Mouse (Mus musculus): ENCODE data around the gene Fam166a.

Fam166a gene

GRCm38 (mm10) chr2:25223681-25224491, 5.3 kb downstream of the Fam166a start:
- peak; percentile 28 for DNase-seq (ENCODE audit: low spot score)

GRCm38 (mm10) chr2:25224492-25224765, 5.9 kb downstream of the Fam166a start, which contains the start of gene Tubb4b:
Tubb4b (minus strand) TSS chr2:25224702.
- no peak for DNase-seq (ENCODE audit: low spot score)

GRCm38 (mm10) chr2:25224766-25225752, 6.5 kb downstream of the Fam166a start:
- peak; percentile 100 for DNase-seq (ENCODE audit: low spot score)

- no peak for DNase-seq (ENCODE audit: low spot score)
These were observed 7.3 kb downstream of the Fam166a start for GRCm38 (mm10) chr2:25225811-25226379.

- DNase-seq (ENCODE audit: low spot score), result no peak
These were observed 8.3 kb downstream of the Fam166a start for GRCm38 (mm10) chr2:25226864-25227263.

- no peak for DNase-seq (ENCODE audit: low spot score)
These were observed 8.9 kb downstream of the Fam166a start for GRCm38 (mm10) chr2:25227406-25227805.

GRCm38 (mm10) chr2:25228431-25228889, 9.9 kb downstream of the Fam166a start:
- DNase-seq (ENCODE audit: low spot score), result peak; percentile 92

GRCm38 (mm10) chr2:25228995-25229530, 10.5 kb downstream of the Fam166a start:
- DNase-seq (ENCODE audit: low spot score), result no peak

- DNase-seq (ENCODE audit: low spot score), result no peak
These were observed 11.0 kb downstream of the Fam166a start for GRCm38 (mm10) chr2:25229582-25229981.

- DNase-seq (ENCODE audit: low spot score), result no peak
These were observed 12.0 kb downstream of the Fam166a start for GRCm38 (mm10) chr2:25230581-25230980.

GRCm38 (mm10) chr2:25231038-25231437, 12.5 kb downstream of the Fam166a start:
- no peak for DNase-seq (ENCODE audit: low spot score)

- no peak for DNase-seq (ENCODE audit: low spot score)
These were observed 14.9 kb downstream of the Fam166a start for GRCm38 (mm10) chr2:25233421-25233820.

- DNase-seq (ENCODE audit: low spot score), result no peak
These were observed 15.5 kb downstream of the Fam166a start, which contains the start of gene Slc34a3 for GRCm38 (mm10) chr2:25234050-25234449. Slc34a3 (minus strand) TSS chr2:25234364.

GRCm38 (mm10) chr2:25234551-25235220, 16.1 kb downstream of the Fam166a start:
- DNase-seq (ENCODE audit: low spot score), result no peak

- DNase-seq (ENCODE audit: low spot score), result no peak
These were observed 18.1 kb downstream of the Fam166a start, which contains the start of gene Rnf224 for GRCm38 (mm10) chr2:25236614-25237013. Rnf224 (minus strand) TSS chr2:25236787.

- DNase-seq (ENCODE audit: low spot score), result no peak
These were observed 19.0 kb downstream of the Fam166a start for GRCm38 (mm10) chr2:25237522-25237921.

- DNase-seq (ENCODE audit: low spot score), result no peak
These were observed 19.6 kb downstream of the Fam166a start for GRCm38 (mm10) chr2:25238106-25238505.

- no peak for DNase-seq (ENCODE audit: low spot score)
These were observed 21.2 kb downstream of the Fam166a start for GRCm38 (mm10) chr2:25239766-25240165.

GRCm38 (mm10) chr2:25240310-25240709, 21.8 kb downstream of the Fam166a start:
- no peak for DNase-seq (ENCODE audit: low spot score)

GRCm38 (mm10) chr2:25240723-25241437, 22.3 kb downstream of the Fam166a start:
- DNase-seq (ENCODE audit: low spot score), result peak; percentile 87

GRCm38 (mm10) chr2:25241438-25241775, 22.9 kb downstream of the Fam166a start:
- DNase-seq (ENCODE audit: low spot score), result no peak
